Mouse (Mus musculus) midbrain, postnatal 0 days (tissue): ENCODE results near the gene Qrsl1. TPM values are rescaled to one million over a fixed set of nuclear protein-coding genes. Genes with fewer than 3 reads are reported as not detected.

ENCODE experiments used
- ATAC-seq: fragments of 200-750 bp; cut with Nextera tagmentation; 2 replicates; pipeline ENCODE4 v1.8.0; 2017; ENCODE audit warnings: moderate number of reproducible peaks, mild to moderate bottlenecking, moderate TSS enrichment, moderate library complexity; ENCODE audit not compliant: low FRiP score
- DNase-seq: peaks from one replicate; pipeline ENCODE4 v3.0.0-alpha.2; 2015; ENCODE audit warnings: low spot score
- H3K27ac ChIP-seq: fragments of 300-500 bp; sonication (generic); 2 replicates; pipeline ENCODE4 v1.5.1; 2014; ENCODE audit warnings: low read depth, mild to moderate bottlenecking, low read length, mixed read lengths
- H3K27me3 ChIP-seq: fragments of 300-500 bp; sonication (generic); 2 replicates; pipeline ENCODE4 v1.6.1; 2014; ENCODE audit warnings: low read length, control low read depth, mixed read lengths; ENCODE audit not compliant: insufficient read depth
- H3K36me3 ChIP-seq: fragments of 300-500 bp; sonication (generic); 2 replicates; pipeline ENCODE4 v1.6.1; 2014; ENCODE audit warnings: low read length, control low read depth, mixed read lengths; ENCODE audit not compliant: insufficient read depth
- H3K4me1 ChIP-seq: fragments of 300-500 bp; sonication (generic); 2 replicates; pipeline ENCODE4 v1.6.1; 2014; ENCODE audit warnings: mild to moderate bottlenecking, control low read depth, antibody characterized with exemption, low read length, mixed read lengths; ENCODE audit not compliant: insufficient read depth
- H3K4me2 ChIP-seq: fragments of 300-500 bp; sonication (generic); 2 replicates; pipeline ENCODE4 v1.6.1; 2014; ENCODE audit warnings: low read depth, mild to moderate bottlenecking, low read length, mixed read lengths; ENCODE audit not compliant: poor library complexity, severe bottlenecking
- H3K4me3 ChIP-seq: fragments of 300-500 bp; sonication (generic); 2 replicates; pipeline ENCODE4 v1.5.1; 2014; ENCODE audit warnings: low read depth, mild to moderate bottlenecking, low read length, moderate library complexity
- H3K9ac ChIP-seq: fragments of 300-500 bp; sonication (generic); replicated peaks from 2 replicates; pipeline ENCODE4 v1.6.1; 2014; ENCODE audit warnings: mild to moderate bottlenecking, low read length, moderate library complexity, mixed read lengths; ENCODE audit not compliant: poor library complexity, severe bottlenecking
- H3K9me3 ChIP-seq: fragments of 300-500 bp; sonication (generic); 2 replicates; pipeline ENCODE4 v1.6.1; 2016; ENCODE audit warnings: low read length, control low read depth
- CTCF ChIP-seq: IDR thresholded peaks from 2 replicates; pipeline ENCODE4 v1.5.1; 2016; ENCODE audit warnings: antibody characterized with exemption, mild to moderate bottlenecking
- WGBS: fragments of 180-500 bp; shearing (Covaris S2); extraction: QIAGEN DNeasy Blood & Tissue Kit; methylation state at CpG from one replicate; pipeline ENCODE4 v1.1.7; 2014; 5-methylcytosine and 5-hydroxymethylcytosine counted together
- polyA plus RNA-seq: library from polyadenylated mRNA; unstranded; fragments of >200 nt; fragmentation: Nextera tagmentation; extraction: Ambion mirVana; gene quantifications from 2 replicates; pipeline ENCODE4 v1.2.1, GENCODE M21; 2015
- total RNA-seq: library from RNA; depleted of rRNA; stranded (reverse); fragments of >200 nt; gene quantifications from 2 replicates; pipeline ENCODE4 v1.2.3, GENCODE M21; 2014

Qrsl1 gene
- total and polyA plus RNA-seq, 2 experiments from 2014 or later, result 17.9 to 18.2 TPM

GRCm38 (mm10) chr10:43851898-43852297 lies 49.6 kb downstream of the Qrsl1 start:
- Histone ChIP-seq H3K4me2 (no peak overlapping the region), H3K4me3 (no peak overlapping the region), H3K27ac (no peak overlapping the region), H3K36me3 (no peaks in the 10 kb centered on the region), H3K4me1 (no peaks in the 10 kb centered on the region), H3K27me3 (no peaks in the 10 kb centered on the region), H3K9ac (no peak overlapping the region), H3K9me3 (no peaks in the 10 kb centered on the region)
- ATAC-seq, result no peak
- 84% methylated on average over 5 of the region's 5 CpGs for WGBS
- DNase-seq, result no peak
- no peak for TF ChIP-seq CTCF

- DNase-seq (no peak), ATAC-seq (no peak)
- Histone ChIP-seq H3K27ac (no peak overlapping the region), H3K27me3 (no peaks in the 10 kb centered on the region), H3K9me3 (no peaks in the 10 kb centered on the region), H3K4me2 (no peak overlapping the region), H3K9ac (no peak overlapping the region), H3K4me1 (no peaks in the 10 kb centered on the region), H3K36me3 (no peaks in the 10 kb centered on the region), H3K4me3 (no peak overlapping the region)
- 87% methylated on average over 3 of the region's 3 CpGs for WGBS
- TF ChIP-seq CTCF, result no peak
These were observed 52.1 kb downstream of the Qrsl1 start for GRCm38 (mm10) chr10:43849478-43849877.

- no peak overlapping the region for H3K27ac ChIP-seq
- no peak overlapping the region for H3K9ac ChIP-seq
- no peaks in the 10 kb centered on the region for H3K36me3 ChIP-seq
- no peak overlapping the region for H3K4me2 ChIP-seq
- no peaks in the 10 kb centered on the region for H3K4me1 ChIP-seq
- ATAC-seq (no peak), DNase-seq (no peak)
- no peak overlapping the region for H3K4me3 ChIP-seq
- TF ChIP-seq CTCF, result no peak
- WGBS, result 69% methylated on average over 2 of the region's 2 CpGs
- no peaks in the 10 kb centered on the region for H3K9me3 ChIP-seq
- no peaks in the 10 kb centered on the region for H3K27me3 ChIP-seq
These were observed 55.4 kb downstream of the Qrsl1 start for GRCm38 (mm10) chr10:43846141-43846622.

- Histone ChIP-seq H3K27me3 (no peaks in the 10 kb centered on the region), H3K9ac (no peak overlapping the region), H3K36me3 (no peaks in the 10 kb centered on the region), H3K9me3 (no peaks in the 10 kb centered on the region), H3K4me1 (no peaks in the 10 kb centered on the region), H3K4me2 (no peak overlapping the region), H3K4me3 (no peak overlapping the region), H3K27ac (no peak overlapping the region)
- TF ChIP-seq CTCF, result peak; percentile 56
- 45% methylated on average over 3 of the region's 3 CpGs for WGBS
- DNase-seq (no peak), ATAC-seq (0 out of 2 replicates have a peak, but pooled peaks have one; percentile 20)
These were observed 56.1 kb downstream of the Qrsl1 start for GRCm38 (mm10) chr10:43845442-43845841.

GRCm38 (mm10) chr10:43841441-43841840 lies 60.1 kb downstream of the Qrsl1 start:
- DNase-seq (no peak), ATAC-seq (no peak)
- 73% methylated on average over 5 of the region's 5 CpGs for WGBS
- Histone ChIP-seq H3K36me3 (no peaks in the 10 kb centered on the region), H3K27ac (no peak overlapping the region), H3K4me3 (no peak overlapping the region), H3K9ac (no peak overlapping the region), H3K4me1 (no peaks in the 10 kb centered on the region), H3K9me3 (no peaks in the 10 kb centered on the region), H3K4me2 (no peak overlapping the region), H3K27me3 (no peaks in the 10 kb centered on the region)
- TF ChIP-seq CTCF, result no peak

- no peaks in the 10 kb centered on the region for H3K4me1 ChIP-seq
- DNase-seq, result no peak
- 38% methylated on average over 5 of the region's 5 CpGs for WGBS
These were observed 68.7 kb downstream of the Qrsl1 start for GRCm38 (mm10) chr10:43832868-43833267.

More at GRCm38 (mm10) chr10:43832868-43833267, 68.7 kb downstream of the Qrsl1 start:
- ATAC-seq, result no peak
- no peaks in the 10 kb centered on the region for H3K27me3 ChIP-seq
- TF ChIP-seq CTCF, result no peak
- H3K4me3 ChIP-seq, result no peak overlapping the region
- no peak overlapping the region for H3K4me2 ChIP-seq
- H3K36me3 ChIP-seq, result no peaks in the 10 kb centered on the region
- H3K9me3 ChIP-seq, result no peaks in the 10 kb centered on the region
- H3K9ac ChIP-seq, result no peak overlapping the region
- no peak overlapping the region for H3K27ac ChIP-seq
